Mouse (Mus musculus) hindbrain, embryonic 14.5 days (tissue): ENCODE measurements around the gene Olfr574. TPM values are rescaled to one million over a fixed set of nuclear protein-coding genes. Genes with fewer than 3 reads are reported as not detected.

Experiments
- ATAC-seq: fragments of 200-750 bp; cut with Nextera tagmentation; 2 replicates; pipeline ENCODE4 v1.8.0; 2017; ENCODE audit warnings: moderate number of reproducible peaks, mild to moderate bottlenecking, moderate TSS enrichment, moderate library complexity; ENCODE audit not compliant: low FRiP score
- DNase-seq: peaks from one replicate; pipeline ENCODE4 v3.0.0-alpha.2; 2015; ENCODE audit warnings: low spot score
- H3K27ac ChIP-seq: fragments of 300-500 bp; sonication (generic); 2 replicates; pipeline ENCODE4 v1.5.1; 2014; ENCODE audit warnings: mild to moderate bottlenecking, moderate library complexity
- H3K27me3 ChIP-seq: fragments of 300-500 bp; sonication (generic); 2 replicates; pipeline ENCODE4 v1.6.1; 2014; ENCODE audit warnings: mild to moderate bottlenecking, low read length, mixed read lengths; ENCODE audit not compliant: control insufficient read depth, insufficient read depth
- H3K36me3 ChIP-seq: fragments of 300-500 bp; sonication (generic); replicated peaks from 2 replicates; pipeline ENCODE4 v1.6.1; 2014; ENCODE audit not compliant: control insufficient read depth, insufficient read depth
- H3K4me1 ChIP-seq: fragments of 300-500 bp; sonication (generic); replicated peaks from 2 replicates; pipeline ENCODE4 v1.6.1; 2014; ENCODE audit warnings: antibody characterized with exemption, low read length, mixed read lengths; ENCODE audit not compliant: control insufficient read depth, insufficient read depth
- H3K4me2 ChIP-seq: fragments of 300-500 bp; sonication (generic); replicated peaks from 2 replicates; pipeline ENCODE4 v1.6.1; 2014; ENCODE audit warnings: mild to moderate bottlenecking, moderate library complexity
- H3K4me3 ChIP-seq: fragments of 300-500 bp; sonication (generic); replicated peaks from 2 replicates; pipeline ENCODE4 v1.5.1; 2014; ENCODE audit warnings: mild to moderate bottlenecking, low read length
- H3K9ac ChIP-seq: fragments of 300-500 bp; sonication (generic); 2 replicates; pipeline ENCODE4 v1.6.1; 2014
- H3K9me3 ChIP-seq: fragments of 300-500 bp; sonication (generic); 2 replicates; pipeline ENCODE4 v1.6.1; 2016; ENCODE audit warnings: low read length; ENCODE audit not compliant: control insufficient read depth
- WGBS: fragments of 180-500 bp; shearing (Covaris S2); extraction: QIAGEN DNeasy Blood & Tissue Kit; methylation state at CpG from one replicate; pipeline ENCODE4 v1.1.7; 2014; 5-methylcytosine and 5-hydroxymethylcytosine counted together
- polyA plus RNA-seq: library from polyadenylated mRNA; unstranded; fragments of >200 nt; fragmentation: Nextera tagmentation; extraction: Ambion mirVana; gene quantifications from 2 replicates; pipeline ENCODE4 v1.2.1, GENCODE M21; 2014

The Olfr574 gene
- polyA plus RNA-seq = not detected in 2 replicates

DNA sequence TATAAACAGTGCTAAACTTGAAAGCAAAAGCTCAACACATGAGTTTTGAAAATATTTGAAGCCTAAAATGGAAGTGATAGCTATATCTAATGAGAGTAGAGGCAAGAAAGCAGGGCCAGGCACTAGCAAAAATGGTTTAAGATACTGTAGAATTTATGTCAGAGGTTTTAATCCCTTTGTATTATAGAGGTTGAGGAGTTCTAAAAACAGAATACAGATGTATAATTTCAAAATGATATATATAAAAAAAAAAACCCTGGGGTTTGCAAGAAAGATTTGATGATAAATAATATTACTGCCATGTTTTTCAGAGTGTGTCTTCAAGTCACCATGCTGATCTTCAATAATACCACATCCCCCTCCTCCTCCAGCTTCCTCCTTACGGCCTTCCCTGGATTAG lies at the start of gene Olfr574:
Olfr574 (plus strand) TSS at position 301 of the 400 bp plus-strand sequence.
- no peak within 1 kb of the TSS for H3K9ac ChIP-seq
- DNase-seq = no peak
- H3K4me2 ChIP-seq = no peak within 1 kb of the TSS
- no peaks in the 10 kb centered on the region for H3K9me3 ChIP-seq
- no peaks in the 10 kb centered on the region for H3K27me3 ChIP-seq
- H3K4me3 ChIP-seq = no peak within 1 kb of the TSS
- H3K27ac ChIP-seq = no peak within 1 kb of the TSS
- no peaks in the 10 kb centered on the region for H3K36me3 ChIP-seq
- WGBS = 92% methylated on average over 1 of the region's 1 CpGs
- H3K4me1 ChIP-seq = no peaks in the 10 kb centered on the region
- no peak for ATAC-seq

DNA sequence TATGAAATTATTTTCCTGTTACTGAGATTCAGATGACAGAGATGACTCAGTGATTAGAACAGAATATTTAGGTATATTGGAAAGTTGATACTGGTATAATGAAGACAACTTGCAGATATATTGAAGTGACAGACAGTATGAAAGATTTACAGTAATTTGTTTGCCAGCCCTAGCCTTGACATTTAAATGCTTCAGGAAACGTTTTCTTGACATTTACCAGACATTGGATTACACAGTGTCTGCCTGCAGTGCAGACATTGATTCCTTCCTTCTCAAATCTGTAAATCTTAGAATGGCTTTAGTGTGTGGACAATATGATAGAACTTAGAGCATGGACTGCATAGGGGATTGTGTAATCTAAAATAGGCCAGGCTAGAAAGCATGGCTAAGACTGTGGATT lies 33.0 kb upstream of the Olfr574 start:
- H3K27me3 ChIP-seq = no peaks in the 10 kb centered on the region
- H3K9ac ChIP-seq = no peak overlapping the region
- no peaks in the 10 kb centered on the region for H3K36me3 ChIP-seq
- H3K4me2 ChIP-seq = no peak overlapping the region
- no peak overlapping the region for H3K4me3 ChIP-seq
- no peak for DNase-seq
- no peaks in the 10 kb centered on the region for H3K4me1 ChIP-seq
- H3K9me3 ChIP-seq = no peaks in the 10 kb centered on the region
- ATAC-seq = no peak
- no peak overlapping the region for H3K27ac ChIP-seq
- 51% methylated on average over 1 of the region's 1 CpGs for WGBS

DNA sequence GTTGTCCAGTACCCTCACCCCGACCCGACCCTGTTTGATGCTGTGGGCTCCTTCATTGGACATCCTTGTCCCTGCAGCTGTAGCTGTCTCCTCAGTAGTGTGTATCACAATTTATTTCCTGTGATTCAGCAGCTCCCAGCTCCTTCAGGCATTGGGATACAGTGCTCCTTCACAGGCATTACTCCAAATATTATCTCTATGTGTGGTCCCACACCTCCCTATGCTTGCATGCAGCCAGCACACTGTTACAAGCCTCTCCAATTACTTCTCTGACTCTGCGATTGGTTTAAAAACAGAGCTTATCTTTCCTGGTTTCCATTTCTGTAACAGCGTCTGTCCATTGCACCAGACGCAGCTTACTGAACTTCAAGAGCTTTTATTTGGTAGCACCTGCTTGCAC lies 31.9 kb upstream of the Olfr574 start:
- Histone ChIP-seq H3K4me1 (no peaks in the 10 kb centered on the region), H3K36me3 (no peaks in the 10 kb centered on the region), H3K27ac (no peak overlapping the region), H3K9me3 (no peaks in the 10 kb centered on the region), H3K9ac (no peak overlapping the region), H3K4me3 (no peak overlapping the region), H3K27me3 (no peaks in the 10 kb centered on the region), H3K4me2 (no peak overlapping the region)
- 81% methylated on average over 5 of the region's 5 CpGs for WGBS
- DNase-seq (no peak), ATAC-seq (no peak)

DNA sequence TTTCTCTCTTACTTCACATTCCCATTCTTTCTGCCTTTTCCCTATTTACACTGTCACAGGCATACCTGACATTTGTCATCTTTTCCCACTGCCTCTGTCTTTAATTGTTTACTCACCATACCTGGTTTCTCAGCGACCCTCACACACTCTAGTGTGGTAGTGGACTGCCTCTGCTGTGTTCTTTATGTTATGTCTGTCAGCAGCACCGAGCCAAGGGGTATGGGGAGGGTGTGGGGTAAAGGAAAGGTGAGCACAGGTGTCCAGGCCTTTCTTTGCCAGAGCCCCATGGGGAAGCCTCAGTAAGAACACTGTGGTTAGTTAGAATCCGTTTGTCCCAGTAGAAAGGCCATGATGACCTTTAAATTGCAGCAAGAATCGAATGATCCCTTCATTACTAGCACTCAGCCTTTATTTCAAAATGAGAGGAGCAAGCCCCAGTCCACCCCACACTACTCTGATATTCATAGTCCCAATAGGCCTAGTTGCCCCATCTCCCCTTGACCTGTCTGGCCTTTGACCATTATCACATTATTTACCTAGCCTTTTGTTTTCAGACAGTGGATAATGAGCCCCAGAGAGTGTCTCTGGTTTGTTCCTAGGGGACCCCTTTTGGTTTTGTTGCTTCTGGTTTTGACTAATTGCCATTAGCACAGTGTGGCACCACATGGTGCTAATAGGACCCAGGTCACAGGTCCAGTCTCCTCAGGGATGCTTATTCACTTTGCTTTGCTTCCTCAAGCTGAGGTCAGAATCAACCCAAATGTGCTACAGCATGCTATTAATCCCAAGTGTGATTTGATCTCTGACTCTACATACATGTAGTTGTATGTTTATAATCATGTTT lies 31.0 kb upstream of the Olfr574 start, which contains the start of gene Olfr571:
Olfr571 (minus strand) TSS at position 505 of the 844 bp plus-strand sequence.
- WGBS = 66% methylated on average over 4 of the region's 4 CpGs
- Histone ChIP-seq H3K9me3 (no peaks in the 10 kb centered on the region), H3K4me3 (no peak within 1 kb of the TSS), H3K9ac (no peak within 1 kb of the TSS), H3K27me3 (no peaks in the 10 kb centered on the region), H3K36me3 (no peaks in the 10 kb centered on the region), H3K4me1 (no peaks in the 10 kb centered on the region), H3K4me2 (no peak within 1 kb of the TSS), H3K27ac (no peak within 1 kb of the TSS)
- no peak for ATAC-seq
- no peak for DNase-seq

DNA sequence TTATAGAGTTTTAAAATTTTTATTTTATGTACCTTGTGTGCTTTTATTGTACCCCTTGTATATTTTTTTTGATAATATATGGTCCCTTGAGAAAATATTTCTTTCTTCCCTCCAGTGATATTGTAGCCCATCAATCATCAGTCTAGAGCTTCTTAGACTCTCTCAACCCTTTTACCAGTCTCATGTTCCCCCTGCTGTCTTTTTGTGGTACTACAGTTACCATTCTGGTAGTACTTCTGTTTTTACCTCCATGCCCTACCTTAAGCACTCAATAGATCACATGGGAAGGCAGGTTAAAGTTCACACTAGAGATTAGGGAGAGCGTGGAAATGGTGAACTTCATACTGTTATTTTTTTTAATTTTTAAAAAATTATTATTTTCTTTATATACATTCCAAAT lies 28.6 kb upstream of the Olfr574 start:
- ATAC-seq (peak; percentile 88), DNase-seq (peak; percentile 82)
- Histone ChIP-seq H3K9ac (no peak overlapping the region), H3K4me3 (no peak overlapping the region), H3K4me2 (no peak overlapping the region), H3K27ac (no peak overlapping the region), H3K36me3 (no peaks in the 10 kb centered on the region), H3K4me1 (no peaks in the 10 kb centered on the region), H3K9me3 (no peaks in the 10 kb centered on the region), H3K27me3 (no peaks in the 10 kb centered on the region)
- 30% methylated on average over 1 of the region's 1 CpGs for whole genome bisulfite sequencing

DNA sequence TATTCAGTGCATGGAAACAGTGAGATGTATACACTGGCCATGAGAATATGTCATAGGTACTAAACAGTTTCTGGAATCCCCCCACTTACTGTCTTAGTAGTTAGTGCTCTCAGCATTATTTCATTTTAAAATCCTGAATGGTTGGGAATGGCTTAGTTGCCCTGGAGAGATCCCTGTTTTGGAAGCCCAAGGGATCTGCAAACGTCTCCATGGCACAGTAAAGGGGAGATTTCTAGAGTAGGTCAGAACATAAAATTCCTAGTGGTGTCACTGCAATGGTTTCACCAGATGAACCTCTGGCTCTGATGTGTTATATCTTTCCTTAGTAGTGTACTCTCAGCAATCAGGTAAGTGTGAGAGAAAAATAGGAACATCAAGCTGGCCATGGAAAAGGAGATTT lies 24.2 kb upstream of the Olfr574 start, which contains the start of gene Olfr572:
Olfr572 (plus strand) TSS at position 301 of the 400 bp plus-strand sequence.
- H3K9ac ChIP-seq = no peak within 1 kb of the TSS
- H3K27ac ChIP-seq = no peak within 1 kb of the TSS
- no peaks in the 10 kb centered on the region for H3K9me3 ChIP-seq
- H3K4me2 ChIP-seq = no peak within 1 kb of the TSS
- H3K4me3 ChIP-seq = no peak within 1 kb of the TSS
- DNase-seq = no peak
- 73% methylated on average over 1 of the region's 1 CpGs for WGBS
- no peaks in the 10 kb centered on the region for H3K27me3 ChIP-seq
- ATAC-seq = no peak
- no peaks in the 10 kb centered on the region for H3K4me1 ChIP-seq
- H3K36me3 ChIP-seq = no peaks in the 10 kb centered on the region

DNA sequence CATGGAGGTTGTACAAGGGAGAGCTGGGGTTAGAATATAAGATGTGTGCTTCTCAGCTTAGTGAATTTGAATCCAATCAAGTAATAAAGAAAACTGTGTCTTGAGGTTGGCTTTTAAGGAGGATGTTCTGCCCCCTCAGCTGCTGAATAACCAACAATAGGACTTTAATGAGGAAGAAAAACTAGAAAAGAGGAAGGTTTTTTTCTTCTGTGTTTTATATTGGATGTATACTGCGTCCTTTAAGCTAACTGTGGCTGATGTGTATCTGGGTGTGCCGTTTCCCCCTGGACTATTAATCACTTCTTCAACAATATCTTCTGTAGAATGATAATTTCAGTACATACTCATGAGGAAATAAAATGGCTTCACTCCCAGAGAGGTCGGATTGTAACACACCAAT lies 21.2 kb upstream of the Olfr574 start:
- DNase-seq = no peak
- 70% methylated on average over 3 of the region's 3 CpGs for WGBS
- no peak overlapping the region for H3K4me2 ChIP-seq

DNA sequence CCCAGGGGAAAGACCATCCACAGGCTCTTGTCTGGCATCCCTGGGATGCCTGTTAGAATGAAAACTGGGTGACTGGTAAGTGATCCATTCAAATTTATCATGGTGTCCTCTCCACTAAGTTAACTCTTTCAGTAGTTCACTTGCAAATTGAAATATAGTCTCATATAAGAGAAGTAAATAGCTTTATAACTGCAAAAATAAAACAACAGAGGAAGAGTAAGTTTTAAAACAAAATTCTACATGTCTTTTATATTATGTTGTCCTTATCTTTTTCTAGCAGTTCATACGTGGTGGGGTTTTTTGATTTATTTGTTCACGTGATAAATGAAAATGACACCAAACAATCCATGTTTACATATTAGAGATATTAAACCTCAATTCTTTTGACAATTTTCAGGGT lies 5.8 kb upstream of the Olfr574 start, which contains the start of gene Olfr573-ps1:
Olfr573-ps1 (minus strand) TSS at position 101 of the 400 bp plus-strand sequence.
- H3K4me3 ChIP-seq = no peak within 1 kb of the TSS
- no peaks in the 10 kb centered on the region for H3K9me3 ChIP-seq
- no peaks in the 10 kb centered on the region for H3K36me3 ChIP-seq
- H3K27me3 ChIP-seq = no peaks in the 10 kb centered on the region
- no peaks in the 10 kb centered on the region for H3K4me1 ChIP-seq
- no peak within 1 kb of the TSS for H3K9ac ChIP-seq
- H3K27ac ChIP-seq = no peak within 1 kb of the TSS
- DNase-seq = no peak
- WGBS = 95% methylated on average over 2 of the region's 2 CpGs
- no peak for ATAC-seq
- H3K4me2 ChIP-seq = no peak within 1 kb of the TSS

More for the DNA sequence above, 21.2 kb upstream of the Olfr574 start:
- Histone ChIP-seq H3K27ac (no peak overlapping the region), H3K36me3 (no peaks in the 10 kb centered on the region), H3K27me3 (no peaks in the 10 kb centered on the region), H3K4me3 (no peak overlapping the region), H3K9me3 (no peaks in the 10 kb centered on the region), H3K4me1 (no peaks in the 10 kb centered on the region), H3K9ac (no peak overlapping the region)
- no peak for ATAC-seq

DNA sequence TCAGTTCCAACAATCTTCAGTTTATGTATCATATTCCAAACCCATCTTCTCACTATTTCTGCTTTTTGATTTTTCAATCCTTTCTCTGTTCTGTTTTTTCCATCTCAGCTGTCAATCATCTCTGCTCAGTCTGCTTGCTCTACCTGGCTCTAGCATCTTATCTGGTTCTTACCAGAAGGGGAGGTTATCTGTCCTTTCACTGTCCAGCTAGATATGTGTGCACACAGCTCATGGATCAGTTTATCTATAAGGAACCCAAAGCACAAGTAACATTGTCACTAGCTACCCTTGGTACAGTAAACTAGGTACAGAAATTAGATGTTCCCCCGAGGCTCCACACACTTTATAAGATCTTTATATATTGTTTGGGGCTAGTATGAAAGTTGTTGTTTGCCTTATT lies 4.8 kb upstream of the Olfr574 start:
- no peaks in the 10 kb centered on the region for H3K4me1 ChIP-seq
- H3K36me3 ChIP-seq = no peaks in the 10 kb centered on the region
- H3K4me3 ChIP-seq = no peak overlapping the region
- DNase-seq (no peak), ATAC-seq (no peak)
- 90% methylated on average over 1 of the region's 1 CpGs for WGBS
- H3K27me3 ChIP-seq = no peaks in the 10 kb centered on the region
- H3K4me2 ChIP-seq = no peak overlapping the region
- no peaks in the 10 kb centered on the region for H3K9me3 ChIP-seq
- no peak overlapping the region for H3K9ac ChIP-seq
- H3K27ac ChIP-seq = no peak overlapping the region
